Mouse (Mus musculus) thymus, adult 2 months (tissue): Measurements from ENCODE around the gene Eps8l3. TPM values are rescaled to one million over a fixed set of nuclear protein-coding genes. Genes with fewer than 3 reads are reported as not detected.
"Not testable (repeated sequence)": the region's sequence is repeated elsewhere in the genome, so short reads cannot be mapped to it uniquely, and the experiment has no call there.

Experiments used
- DNase-seq: peaks from one replicate; pipeline ENCODE4 v3.0.0; 2021
- H3K27ac ChIP-seq: fragments of 200-500 bp; 2 replicates; pipeline ENCODE4 v1.5.1; 2012; ENCODE audit warnings: low read length, control low read depth; ENCODE audit not compliant: control insufficient read depth, insufficient read depth
- H3K27me3 ChIP-seq: fragments of 200-500 bp; 2 replicates; pipeline ENCODE4 v1.6.1; 2012; ENCODE audit warnings: mild to moderate bottlenecking, low read length, moderate library complexity, mixed read lengths; ENCODE audit not compliant: control insufficient read depth, insufficient read depth
- H3K36me3 ChIP-seq: fragments of 200-500 bp; 2 replicates; pipeline ENCODE4 v1.6.1; 2012; ENCODE audit warnings: mild to moderate bottlenecking, low read length, moderate library complexity; ENCODE audit not compliant: control insufficient read depth, insufficient read depth
- H3K4me1 ChIP-seq: fragments of 200-500 bp; replicated peaks from 2 replicates; pipeline ENCODE4 v1.6.1; 2012; ENCODE audit warnings: low read length; ENCODE audit not compliant: control insufficient read depth, insufficient read depth
- H3K4me3 ChIP-seq: fragments of 200-500 bp; 2 replicates; pipeline ENCODE4 v1.5.1; 2012; ENCODE audit warnings: mild to moderate bottlenecking, low read length, control low read depth, moderate library complexity; ENCODE audit not compliant: control insufficient read depth, insufficient read depth
- CTCF ChIP-seq: fragments of 200-500 bp; IDR thresholded peaks from 2 replicates; pipeline ENCODE4 v1.5.1; 2012; ENCODE audit warnings: mild to moderate bottlenecking, control low read depth, low read length, moderate library complexity, borderline replicate concordance; ENCODE audit not compliant: control insufficient read depth, poor library complexity, insufficient read depth; ENCODE audit errors: extremely low read depth
- POLR2A ChIP-seq: fragments of 200-500 bp; IDR thresholded peaks from 2 replicates; pipeline ENCODE4 v1.6.1; 2012; ENCODE audit warnings: mild to moderate bottlenecking, low read length, control low read depth, moderate library complexity; ENCODE audit not compliant: control insufficient read depth, poor library complexity, insufficient read depth; ENCODE audit errors: extremely low read depth
- WGBS: fragments of 180-500 bp; shearing (Covaris S2); methylation state at CpG from one replicate; pipeline ENCODE4 v1.1.7; 2018; 5-methylcytosine and 5-hydroxymethylcytosine counted together
- polyA plus RNA-seq: library from polyadenylated mRNA; depleted of rRNA; stranded (reverse); fragments of >200 nt; gene quantifications from 2 replicates; pipeline ENCODE4 v1.2.3, GENCODE M21; 2012

Gene Eps8l3
- polyA plus RNA-seq, 1 experiment = 0.34 TPM

GRCm38 (mm10) chr3:107849693-107850031 lies 27.4 kb upstream of the Eps8l3 start:
- Histone ChIP-seq H3K4me1 (peaks cover 6% of the 10 kb centered on the region; the same call in 1 of the 2 replicates), H3K27ac (no peak overlapping the region), H3K4me3 (no peak overlapping the region), H3K27me3 (no peaks in the 10 kb centered on the region; the same call in 1 of the 2 replicates), H3K36me3 (no peaks in the 10 kb centered on the region)
- DNase-seq = no peak
- 58% methylated on average over 2 of the region's 2 CpGs for WGBS
- TF ChIP-seq CTCF (no peak), POLR2A (no peak)

GRCm38 (mm10) chr3:107850418-107851031 lies 26.5 kb upstream of the Eps8l3 start:
- Histone ChIP-seq H3K4me3 (no peak overlapping the region), H3K36me3 (no peaks in the 10 kb centered on the region), H3K4me1 (peaks cover 6% of the 10 kb centered on the region; the same call in 1 of the 2 replicates), H3K27me3 (no peaks in the 10 kb centered on the region), H3K27ac (no peak overlapping the region)
- 92% methylated on average over 12 of the region's 12 CpGs for WGBS
- no peak for TF ChIP-seq POLR2A
- TF ChIP-seq CTCF = no peak
- no peak for DNase-seq

GRCm38 (mm10) chr3:107852786-107853185 lies 24.2 kb upstream of the Eps8l3 start:
- Histone ChIP-seq H3K27me3 (no peaks in the 10 kb centered on the region), H3K4me3 (no peak overlapping the region), H3K4me1 (no peaks in the 10 kb centered on the region), H3K36me3 (no peaks in the 10 kb centered on the region), H3K27ac (no peak overlapping the region)
- no peak for TF ChIP-seq CTCF
- TF ChIP-seq POLR2A = no peak
- no peak for DNase-seq
- WGBS = 19% methylated on average over 7 of the region's 7 CpGs

- H3K36me3 ChIP-seq = no peaks in the 10 kb centered on the region
- no peaks in the 10 kb centered on the region for H3K4me1 ChIP-seq
- no peak for TF ChIP-seq POLR2A
- no peak for TF ChIP-seq CTCF
- no peak overlapping the region for H3K27ac ChIP-seq
- WGBS = 57% methylated on average over 17 of the region's 17 CpGs
- no peak overlapping the region for H3K4me3 ChIP-seq
- no peaks in the 10 kb centered on the region for H3K27me3 ChIP-seq
- DNase-seq = no peak
Observed at GRCm38 (mm10) chr3:107853232-107854181, 23.5 kb upstream of the Eps8l3 start.

GRCm38 (mm10) chr3:107855368-107855767 lies 21.7 kb upstream of the Eps8l3 start:
- Histone ChIP-seq H3K4me3 (no peak overlapping the region), H3K27ac (no peak overlapping the region), H3K36me3 (no peaks in the 10 kb centered on the region), H3K4me1 (no peaks in the 10 kb centered on the region), H3K27me3 (no peaks in the 10 kb centered on the region)
- no peak for DNase-seq
- no peak for TF ChIP-seq CTCF
- no peak for TF ChIP-seq POLR2A
- 94% methylated on average over 13 of the region's 13 CpGs for WGBS

- 84% methylated on average over 6 of the region's 6 CpGs for whole genome bisulfite sequencing
- Histone ChIP-seq H3K27ac (no peak overlapping the region), H3K4me1 (no peaks in the 10 kb centered on the region), H3K27me3 (no peaks in the 10 kb centered on the region), H3K4me3 (no peak overlapping the region), H3K36me3 (no peaks in the 10 kb centered on the region)
- DNase-seq = no peak
- TF ChIP-seq CTCF (no peak), POLR2A (no peak)
Observed at GRCm38 (mm10) chr3:107857646-107858045, 19.4 kb upstream of the Eps8l3 start.

- H3K4me1 ChIP-seq, DNase-seq, H3K27ac ChIP-seq, H3K27me3 ChIP-seq, H3K4me3 ChIP-seq, H3K36me3 ChIP-seq: not testable (repeated sequence)
- WGBS = 91% methylated on average over 5 of the region's 5 CpGs
Observed at GRCm38 (mm10) chr3:107861483-107861882, 15.5 kb upstream of the Eps8l3 start.
